8 mouse cellular contexts compared by ENCODE assay signal in genomic region chr10:128302785-128303125, GRCm38 (mm10). TPM values are rescaled to one million over a fixed set of nuclear protein-coding genes. Genes with fewer than 3 reads are reported as not detected.
A peak's percentile ranks its signal among the peaks of the same experiment; 100 is the strongest.
DNase-seq lines count a peak whose midpoint lies in the region; ATAC-seq and TF ChIP-seq lines count a peak whose summit lies in the region.

No protein-coding gene starts in this region.

- ATAC-seq in lung, embryonic 14.5 days (ENCODE audit: insufficient read depth) = peak; percentile 35; the same call in 1 of the 2 replicates
- ATAC-seq in limb, embryonic 14.5 days (ENCODE audit: low FRiP score, low read depth) = no peak

- no peaks in the 10 kb centered on the region for H3K27me3 ChIP-seq in lung, embryonic 14.5 days (ENCODE audit: insufficient read depth, low read length)
- no peaks in the 10 kb centered on the region for H3K27me3 ChIP-seq in erythroblast, embryonic 14.5 days (ENCODE audit: control insufficient read depth)
- H3K27me3 ChIP-seq in limb, embryonic 14.5 days (ENCODE audit: control insufficient read depth, insufficient read depth, low read length) = no peaks in the 10 kb centered on the region
- H3K27me3 ChIP-seq in small intestine, adult 2 months (ENCODE audit: control insufficient read depth, insufficient read depth, low read length) = no peaks in the 10 kb centered on the region

- H3K4me2 ChIP-seq in lung, embryonic 14.5 days = peak overlapping the region; percentile 89
- peak overlapping the region; percentile 79 for H3K4me2 ChIP-seq in limb, embryonic 14.5 days (replicated peaks; ENCODE audit: low read depth, low read length, severe bottlenecking)

- H3K9me3 ChIP-seq in lung, embryonic 14.5 days (ENCODE audit: low read depth, low read length) = no peaks in the 10 kb centered on the region
- H3K9me3 ChIP-seq in erythroblast, embryonic 14.5 days (ENCODE audit: control insufficient read depth, low read length) = no peaks in the 10 kb centered on the region
- no peaks in the 10 kb centered on the region for H3K9me3 ChIP-seq in limb, embryonic 14.5 days (ENCODE audit: control insufficient read depth, low read length)

- TF ChIP-seq POLR2A in limb, embryonic 14.5 days (IDR thresholded peaks at IDR 0.05; ENCODE audit: borderline replicate concordance, extremely low read depth, insufficient read depth, insufficient read length) = no peak
- TF ChIP-seq POLR2A in small intestine, adult 2 months (IDR thresholded peaks at IDR 0.05; ENCODE audit: low read depth, low read length) = no peak

- H3K36me3 ChIP-seq in lung, embryonic 14.5 days (ENCODE audit: insufficient read depth) = peaks cover 11% of the 10 kb centered on the region; the same call in 1 of the 2 replicates
- H3K36me3 ChIP-seq in erythroblast, embryonic 14.5 days (ENCODE audit: control insufficient read depth) = peaks cover 31% of the 10 kb centered on the region
- H3K36me3 ChIP-seq in limb, embryonic 14.5 days (ENCODE audit: control insufficient read depth, insufficient read depth, low read length) = peaks cover 5% of the 10 kb centered on the region
- H3K36me3 ChIP-seq in small intestine, adult 2 months (ENCODE audit: control insufficient read depth, insufficient read depth, low read length) = no peaks in the 10 kb centered on the region; the same call in 1 of the 2 replicates

- peak overlapping the region; percentile 94 for H3K9ac ChIP-seq in lung, embryonic 14.5 days
- peak overlapping the region; percentile 87 for H3K9ac ChIP-seq in limb, embryonic 14.5 days (ENCODE audit: low read depth, low read length, severe bottlenecking)

- peak overlapping the region; percentile 98 for H3K27ac ChIP-seq in lung, embryonic 14.5 days (ENCODE audit: low read depth)
- H3K27ac ChIP-seq in limb, embryonic 14.5 days (replicated peaks; ENCODE audit: low read depth, low read length) = peak overlapping the region; percentile 97
- peak overlapping the region; percentile 89 for H3K27ac ChIP-seq in small intestine, adult 2 months (ENCODE audit: insufficient read depth, low read depth, low read length)

- under 1% methylated on average over 9 of the region's 9 CpGs for WGBS in lung, embryonic 14.5 days
- under 1% methylated on average over 9 of the region's 9 CpGs for WGBS in limb, embryonic 14.5 days
- WGBS in small intestine, adult 2 months = under 1% methylated on average over 9 of the region's 9 CpGs

- TF ChIP-seq CTCF in lung, embryonic 14.5 days (IDR thresholded peaks at IDR 0.05; ENCODE audit: low read depth) = no peak
- TF ChIP-seq CTCF in small intestine, adult 2 months (IDR thresholded peaks at IDR 0.05; ENCODE audit: extremely low read depth, insufficient read length, insufficient replicate concordance, low read depth, low read length) = no peak

- no peak for DNase-seq in lung, embryonic 14.5 days
- DNase-seq in lung, postnatal 10 days = no peak
- no peak for DNase-seq in limb, embryonic 14.5 days (ENCODE audit: low spot score)
- no peak for DNase-seq in left cerebral cortex, adult 9 months (ENCODE audit: low spot score in 2 of 2)
- DNase-seq in adrenal gland, postnatal 4 days (ENCODE audit: low spot score in 2 of 2) = no peak
- no peak for DNase-seq in retina, embryonic 14.5 days (ENCODE audit: low spot score)

- peaks cover 9% of the 10 kb centered on the region; the same call in 1 of the 2 replicates for H3K4me1 ChIP-seq in lung, embryonic 14.5 days (ENCODE audit: insufficient read depth)
- H3K4me1 ChIP-seq in erythroblast, embryonic 14.5 days (ENCODE audit: control insufficient read depth) = peaks cover 32% of the 10 kb centered on the region
- peaks cover 12% of the 10 kb centered on the region for H3K4me1 ChIP-seq in limb, embryonic 14.5 days (ENCODE audit: control insufficient read depth, insufficient read depth, low read length)
- peaks cover 7% of the 10 kb centered on the region; the same call in 1 of the 2 replicates for H3K4me1 ChIP-seq in small intestine, adult 2 months (ENCODE audit: control insufficient read depth, insufficient read depth, insufficient read length, low read length)

- peak overlapping the region; percentile 66 for H3K4me3 ChIP-seq in lung, embryonic 14.5 days (ENCODE audit: low read depth, low read length)
- H3K4me3 ChIP-seq in erythroblast, embryonic 14.5 days (replicated peaks) = peak overlapping the region; percentile 80
- H3K4me3 ChIP-seq in limb, embryonic 14.5 days (replicated peaks; ENCODE audit: low read length) = peak overlapping the region; percentile 60
- H3K4me3 ChIP-seq in small intestine, adult 2 months (ENCODE audit: low read depth, low read length) = peak overlapping the region; percentile 80

RNA-seq across cellular contexts. Expression of gene Pan2, which starts 0.4 kb away (rescaled TPM):
- polyA plus RNA-seq in lung, embryonic 14.5 days (2014; fragmentation: Nextera tagmentation; extraction: Ambion mirVana) = 33.4 and 36.2 TPM in 2 replicates
- polyA plus RNA-seq in erythroblast, embryonic 14.5 days (2012) = 0.31 and 0.44 TPM in 2 replicates
- polyA plus RNA-seq in limb, embryonic 14.5 days (2012; rRNA removed) = 49.7 and 58.0 TPM in 2 replicates
- polyA plus RNA-seq in limb, embryonic 14.5 days (2014; fragmentation: Nextera tagmentation; extraction: Ambion mirVana) = 26.6 and 31.1 TPM in 2 replicates
- 10.3 and 17.7 TPM in 2 replicates for polyA plus RNA-seq in small intestine, adult 2 months (2012; rRNA removed)
- 10 to 100 TPM; 43.6 to 45.3 TPM for total RNA-seq in adrenal gland, postnatal 4 days (2021)

RNA-seq across cellular contexts. Expression of gene Il23a, which starts 4.2 kb away (rescaled TPM):
- polyA plus RNA-seq in lung, embryonic 14.5 days (2014; fragmentation: Nextera tagmentation; extraction: Ambion mirVana) = 0.17 and 0.41 TPM in 2 replicates
- not detected in 2 replicates for polyA plus RNA-seq in erythroblast, embryonic 14.5 days (2012)
- polyA plus RNA-seq in limb, embryonic 14.5 days (2012; rRNA removed) = 0.18 and 0.31 TPM in 2 replicates
- 0.28 TPM in 1 of 2 replicates, not detected in the other for polyA plus RNA-seq in limb, embryonic 14.5 days (2014; fragmentation: Nextera tagmentation; extraction: Ambion mirVana)
- polyA plus RNA-seq in small intestine, adult 2 months (2012; rRNA removed) = not detected in 2 replicates
- not detected for total RNA-seq in adrenal gland, postnatal 4 days (2021)

RNA-seq across cellular contexts. Expression of gene Cnpy2, which starts 19.5 kb away (rescaled TPM):
- polyA plus RNA-seq in lung, embryonic 14.5 days (2014; fragmentation: Nextera tagmentation; extraction: Ambion mirVana) = 317 and 336 TPM in 2 replicates
- 2.3 and 3.2 TPM in 2 replicates for polyA plus RNA-seq in erythroblast, embryonic 14.5 days (2012)
- 129 and 169 TPM in 2 replicates for polyA plus RNA-seq in limb, embryonic 14.5 days (2012; rRNA removed)
- polyA plus RNA-seq in limb, embryonic 14.5 days (2014; fragmentation: Nextera tagmentation; extraction: Ambion mirVana) = 378 and 387 TPM in 2 replicates
- polyA plus RNA-seq in small intestine, adult 2 months (2012; rRNA removed) = 31.8 and 46.6 TPM in 2 replicates
- total RNA-seq in adrenal gland, postnatal 4 days (2021) = 100 to 1,000 TPM; 178 to 188 TPM

RNA-seq across cellular contexts. Expression of gene Stat2, which starts 32.4 kb away (rescaled TPM):
- 13.1 and 13.8 TPM in 2 replicates for polyA plus RNA-seq in lung, embryonic 14.5 days (2014; fragmentation: Nextera tagmentation; extraction: Ambion mirVana)
- polyA plus RNA-seq in erythroblast, embryonic 14.5 days (2012) = 0.16 and 0.23 TPM in 2 replicates
- 20.5 and 22.1 TPM in 2 replicates for polyA plus RNA-seq in limb, embryonic 14.5 days (2012; rRNA removed)
- polyA plus RNA-seq in limb, embryonic 14.5 days (2014; fragmentation: Nextera tagmentation; extraction: Ambion mirVana) = 12.9 and 13.2 TPM in 2 replicates
- polyA plus RNA-seq in small intestine, adult 2 months (2012; rRNA removed) = 15.3 and 46.8 TPM in 2 replicates
- total RNA-seq in adrenal gland, postnatal 4 days (2021) = 10 to 100 TPM; 41.5 to 45.9 TPM

RNA-seq across cellular contexts. Expression of gene Apof, which starts 34.3 kb away (rescaled TPM):
- polyA plus RNA-seq in lung, embryonic 14.5 days (2014; fragmentation: Nextera tagmentation; extraction: Ambion mirVana) = not detected in 2 replicates
- polyA plus RNA-seq in erythroblast, embryonic 14.5 days (2012) = not detected in 2 replicates
- 0.20 and 0.32 TPM in 2 replicates for polyA plus RNA-seq in limb, embryonic 14.5 days (2012; rRNA removed)
- not detected in 2 replicates for polyA plus RNA-seq in limb, embryonic 14.5 days (2014; fragmentation: Nextera tagmentation; extraction: Ambion mirVana)
- 0.08 TPM in 1 of 2 replicates, not detected in the other for polyA plus RNA-seq in small intestine, adult 2 months (2012; rRNA removed)
- 10 to 100 TPM; 13.3 to 76.4 TPM for total RNA-seq in adrenal gland, postnatal 4 days (2021)
